Mouse (Mus musculus) thymus, adult 2 months (tissue): Measurements from ENCODE around the gene AI837181. TPM values are rescaled to one million over a fixed set of nuclear protein-coding genes. Genes with fewer than 3 reads are reported as not detected.
"Not testable (repeated sequence)": the region's sequence is repeated elsewhere in the genome, so short reads cannot be mapped to it uniquely, and the experiment has no call there.

Experiments used
- DNase-seq: peaks from one replicate; pipeline ENCODE4 v3.0.0; 2021
- H3K27ac ChIP-seq: fragments of 200-500 bp; 2 replicates; pipeline ENCODE4 v1.5.1; 2012; ENCODE audit warnings: low read length, control low read depth; ENCODE audit not compliant: control insufficient read depth, insufficient read depth
- H3K27me3 ChIP-seq: fragments of 200-500 bp; 2 replicates; pipeline ENCODE4 v1.6.1; 2012; ENCODE audit warnings: mild to moderate bottlenecking, low read length, moderate library complexity, mixed read lengths; ENCODE audit not compliant: control insufficient read depth, insufficient read depth
- H3K36me3 ChIP-seq: fragments of 200-500 bp; 2 replicates; pipeline ENCODE4 v1.6.1; 2012; ENCODE audit warnings: mild to moderate bottlenecking, low read length, moderate library complexity; ENCODE audit not compliant: control insufficient read depth, insufficient read depth
- H3K4me1 ChIP-seq: fragments of 200-500 bp; replicated peaks from 2 replicates; pipeline ENCODE4 v1.6.1; 2012; ENCODE audit warnings: low read length; ENCODE audit not compliant: control insufficient read depth, insufficient read depth
- H3K4me3 ChIP-seq: fragments of 200-500 bp; 2 replicates; pipeline ENCODE4 v1.5.1; 2012; ENCODE audit warnings: mild to moderate bottlenecking, low read length, control low read depth, moderate library complexity; ENCODE audit not compliant: control insufficient read depth, insufficient read depth
- CTCF ChIP-seq: fragments of 200-500 bp; IDR thresholded peaks from 2 replicates; pipeline ENCODE4 v1.5.1; 2012; ENCODE audit warnings: mild to moderate bottlenecking, control low read depth, low read length, moderate library complexity, borderline replicate concordance; ENCODE audit not compliant: control insufficient read depth, poor library complexity, insufficient read depth; ENCODE audit errors: extremely low read depth
- POLR2A ChIP-seq: fragments of 200-500 bp; IDR thresholded peaks from 2 replicates; pipeline ENCODE4 v1.6.1; 2012; ENCODE audit warnings: mild to moderate bottlenecking, low read length, control low read depth, moderate library complexity; ENCODE audit not compliant: control insufficient read depth, poor library complexity, insufficient read depth; ENCODE audit errors: extremely low read depth
- WGBS: fragments of 180-500 bp; shearing (Covaris S2); methylation state at CpG from one replicate; pipeline ENCODE4 v1.1.7; 2018; 5-methylcytosine and 5-hydroxymethylcytosine counted together
- polyA plus RNA-seq: library from polyadenylated mRNA; depleted of rRNA; stranded (reverse); fragments of >200 nt; gene quantifications from 2 replicates; pipeline ENCODE4 v1.2.3, GENCODE M21; 2012

The AI837181 gene
- polyA plus RNA-seq, 1 experiment, result 149 TPM

DNA sequence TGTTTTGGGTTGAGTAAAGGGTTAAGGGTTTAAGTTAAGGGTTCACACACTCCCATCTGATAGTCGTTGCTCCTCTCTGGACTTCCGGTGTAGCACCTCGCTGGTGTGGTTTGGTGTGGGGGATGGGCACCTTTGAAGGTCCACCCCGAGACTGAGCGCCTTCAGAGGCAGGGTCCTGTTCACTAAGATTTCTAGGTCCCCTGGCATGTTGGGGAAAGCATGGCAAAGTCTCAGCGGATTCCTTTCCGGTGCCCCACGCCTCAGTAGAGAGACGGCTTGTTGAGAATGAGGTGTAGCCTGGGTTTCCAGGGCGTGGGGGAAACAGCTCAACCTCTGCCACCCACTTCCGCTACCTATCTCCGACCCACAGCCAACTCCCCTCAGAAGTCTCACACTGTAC lies 35.3 kb upstream of the AI837181 start:
- peak overlapping the region; percentile 94 for H3K27ac ChIP-seq
- H3K4me3 ChIP-seq, result peak overlapping the region; percentile 56
- H3K27me3 ChIP-seq, result no peaks in the 10 kb centered on the region
- H3K36me3 ChIP-seq, result peaks cover 2% of the 10 kb centered on the region; the same call in 1 of the 2 replicates
- TF ChIP-seq POLR2A (peak; percentile 71; the same call in 1 of the 2 replicates), CTCF (0 out of 2 replicates have a peak, but pooled peaks have one; percentile 10)
- 2% methylated on average over 12 of the region's 12 CpGs for WGBS
- H3K4me1 ChIP-seq, result peaks cover 19% of the 10 kb centered on the region
- DNase-seq, result peak; percentile 82

DNA sequence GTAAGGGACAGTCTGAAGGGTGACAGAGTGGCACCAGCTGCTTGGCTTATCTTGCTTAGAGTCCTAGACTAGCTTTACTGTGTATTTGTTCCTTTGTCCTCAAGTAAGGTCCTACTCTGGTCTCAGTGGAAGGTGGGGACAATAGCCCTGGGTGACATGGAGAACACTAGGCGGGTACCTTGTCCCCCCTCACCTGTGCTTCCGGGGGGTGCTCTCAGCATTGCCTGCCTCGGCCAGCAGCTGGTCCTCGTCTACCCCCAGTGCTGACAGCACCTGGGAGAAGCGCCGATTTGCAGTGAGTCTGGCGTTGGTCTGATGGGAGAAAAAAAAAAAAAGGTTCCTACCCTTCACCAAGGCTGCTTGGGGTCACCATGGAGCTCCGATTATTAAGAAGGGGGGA lies 34.5 kb upstream of the AI837181 start:
- peaks cover 19% of the 10 kb centered on the region for H3K4me1 ChIP-seq
- H3K4me3 ChIP-seq, result peak overlapping the region; percentile 0; the same call in 1 of the 2 replicates
- H3K36me3 ChIP-seq, result no peaks in the 10 kb centered on the region
- 48% methylated on average over 8 of the region's 8 CpGs for WGBS
- TF ChIP-seq POLR2A, result no peak
- no peak for TF ChIP-seq CTCF
- peak overlapping the region; percentile 94 for H3K27ac ChIP-seq
- DNase-seq, result peak; percentile 43
- no peaks in the 10 kb centered on the region for H3K27me3 ChIP-seq

DNA sequence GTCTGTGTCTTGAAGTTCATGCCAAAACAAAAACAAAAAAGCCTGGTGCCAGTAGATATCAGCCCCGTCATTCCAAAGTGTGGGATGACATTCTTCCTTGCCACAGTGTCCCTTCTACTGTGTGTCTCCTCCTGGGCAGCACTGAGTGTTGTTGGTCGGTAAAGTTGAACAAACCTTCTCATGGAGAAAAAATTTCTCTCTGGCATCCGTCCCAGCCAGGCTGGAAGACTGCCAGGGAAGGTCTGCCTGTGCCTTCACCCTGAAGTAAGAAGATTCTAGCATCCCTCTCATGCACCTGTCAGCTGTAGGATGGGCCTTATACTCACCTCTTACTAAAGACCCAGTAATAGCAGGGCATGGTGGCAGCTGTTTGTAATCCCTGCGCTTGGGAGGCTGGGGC lies 32.1 kb upstream of the AI837181 start:
- no peak for DNase-seq
- 74% methylated on average over 4 of the region's 4 CpGs for WGBS
- Histone ChIP-seq H3K27ac (no peak overlapping the region), H3K36me3 (no peaks in the 10 kb centered on the region), H3K4me3 (no peak overlapping the region), H3K4me1 (peaks cover 15% of the 10 kb centered on the region), H3K27me3 (no peaks in the 10 kb centered on the region)
- no peak for TF ChIP-seq POLR2A
- no peak for TF ChIP-seq CTCF

DNA sequence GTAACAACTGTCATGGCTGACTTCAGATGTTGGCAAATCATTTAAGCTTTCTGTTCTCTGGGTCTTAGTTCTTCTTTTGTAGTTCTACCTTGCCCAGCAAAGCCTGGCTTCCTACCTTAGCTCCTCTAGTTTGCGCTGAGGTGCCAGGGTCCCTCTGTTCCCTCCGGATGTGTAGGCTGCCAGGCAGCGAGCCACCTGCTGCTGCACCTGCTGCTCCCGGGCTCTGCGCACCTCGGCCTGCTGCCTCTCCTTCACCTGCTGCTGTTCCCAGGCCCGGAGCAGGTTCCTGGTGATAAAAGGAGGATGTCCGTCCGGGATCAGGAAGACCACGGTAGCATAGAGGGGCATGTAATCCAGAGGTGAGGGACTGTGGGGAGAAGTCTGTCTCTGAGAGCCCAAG lies 30.8 kb upstream of the AI837181 start:
- no peak for DNase-seq
- H3K4me3 ChIP-seq, result no peak overlapping the region
- H3K4me1 ChIP-seq, result peaks cover 13% of the 10 kb centered on the region
- no peaks in the 10 kb centered on the region for H3K36me3 ChIP-seq
- TF ChIP-seq CTCF, result no peak
- TF ChIP-seq POLR2A, result no peak
- H3K27me3 ChIP-seq, result no peaks in the 10 kb centered on the region
- WGBS, result 93% methylated on average over 10 of the region's 10 CpGs
- no peak overlapping the region for H3K27ac ChIP-seq

DNA sequence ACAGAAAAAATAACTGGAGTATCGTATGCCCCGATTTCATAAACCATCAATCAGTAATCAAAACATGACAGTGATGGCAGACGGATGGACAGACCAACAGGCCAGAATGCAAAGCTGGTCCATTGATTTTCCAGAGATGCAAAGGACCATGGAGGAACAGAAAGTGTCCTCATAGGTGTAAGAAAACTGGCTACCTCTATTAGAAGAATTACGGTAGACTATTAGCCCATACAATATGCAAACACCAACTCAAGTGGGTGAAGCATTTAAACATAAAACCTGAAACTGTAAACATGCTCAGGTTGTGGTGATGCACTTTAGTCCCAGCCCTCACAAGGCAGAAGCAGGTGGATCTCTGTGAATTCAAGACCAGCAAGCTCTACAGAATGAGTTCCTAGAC lies 29.6 kb upstream of the AI837181 start:
- TF ChIP-seq POLR2A (no peak), CTCF (no peak)
- no peak overlapping the region for H3K27ac ChIP-seq
- no peak overlapping the region for H3K4me3 ChIP-seq
- 88% methylated on average over 4 of the region's 4 CpGs for WGBS
- H3K4me1 ChIP-seq, result peaks cover 9% of the 10 kb centered on the region
- no peaks in the 10 kb centered on the region for H3K27me3 ChIP-seq
- H3K36me3 ChIP-seq, result no peaks in the 10 kb centered on the region
- DNase-seq, result no peak

DNA sequence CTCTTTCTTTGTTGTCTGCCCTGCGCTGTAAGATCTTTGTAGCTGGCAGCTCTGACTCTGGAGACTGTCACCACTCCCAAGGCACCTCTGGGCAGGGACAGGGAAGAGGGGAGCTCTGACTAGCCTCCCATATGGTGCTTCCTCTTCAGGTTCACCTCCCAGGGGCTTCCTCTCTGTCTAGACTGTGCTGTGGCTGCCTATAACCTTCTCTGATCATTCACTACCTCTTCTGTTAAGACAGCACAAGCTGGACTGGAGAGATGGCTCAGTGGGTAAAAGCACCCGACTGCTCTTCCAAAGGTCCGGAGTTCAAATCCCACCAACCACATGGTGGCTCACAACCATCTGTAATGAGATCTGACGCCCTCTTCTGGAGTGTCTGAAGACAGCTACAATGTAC lies 23.9 kb upstream of the AI837181 start:
- not testable (repeated sequence) for H3K27ac ChIP-seq, H3K36me3 ChIP-seq, DNase-seq, H3K4me1 ChIP-seq, H3K4me3 ChIP-seq, H3K27me3 ChIP-seq
- 77% methylated on average over 4 of the region's 4 CpGs for WGBS

DNA sequence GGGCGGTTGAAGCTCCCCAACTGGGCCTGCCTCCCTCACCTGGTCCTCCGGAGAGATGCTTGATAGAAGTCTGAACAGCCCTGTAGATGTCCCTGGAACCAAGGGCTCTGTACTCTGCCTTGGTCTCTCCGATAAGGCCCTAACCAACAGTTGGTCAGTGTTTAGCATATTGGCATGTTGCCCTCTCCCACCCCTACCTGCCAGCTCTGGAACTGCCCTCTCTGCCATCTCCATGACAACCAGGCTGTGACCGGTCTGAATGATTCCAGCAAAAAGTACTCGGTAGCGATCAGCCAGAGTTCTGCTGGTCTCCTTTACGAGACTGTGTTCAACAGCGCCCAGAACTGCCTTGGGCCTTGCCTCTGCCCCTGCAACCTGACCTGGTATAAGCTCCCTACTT lies 22.7 kb upstream of the AI837181 start, which contains the start of gene Tsga10ip:
Gene Tsga10ip, minus strand, starts transcription at position 234 of the 400 bp plus-strand sequence.
- H3K4me1 ChIP-seq, result peaks cover 5% of the 10 kb centered on the region
- no peak for DNase-seq
- WGBS, result 97% methylated on average over 8 of the region's 8 CpGs
- H3K4me3 ChIP-seq, result no peak within 1 kb of the TSS
- H3K36me3 ChIP-seq, result no peaks in the 10 kb centered on the region
- no peak within 1 kb of the TSS for H3K27ac ChIP-seq
- TF ChIP-seq CTCF, result no peak
- no peak for TF ChIP-seq POLR2A
- H3K27me3 ChIP-seq, result no peaks in the 10 kb centered on the region
